Mouse (Mus musculus): ENCODE measurements around the gene Reg3d.

- TF ChIP-seq CTCF (IDR thresholded peaks at IDR 0.05; ENCODE audit: low read depth) (no peak), EP300 (IDR thresholded peaks at IDR 0.05; ENCODE audit: low read depth) (no peak)
These were observed 37.0 kb downstream of the Reg3d start for GRCm38 (mm10) chr6:78341689-78342088.

Measured in liver, postnatal 0 days (tissue).